Mouse (Mus musculus): ENCODE results near the gene Olfr796. TPM values are rescaled to one million over a fixed set of nuclear protein-coding genes. Genes with fewer than 3 reads are reported as not detected.

The Olfr796 gene
- not detected in 2 replicates for polyA plus RNA-seq (2015; fragmentation: Nextera tagmentation; extraction: Ambion mirVana)

DNA sequence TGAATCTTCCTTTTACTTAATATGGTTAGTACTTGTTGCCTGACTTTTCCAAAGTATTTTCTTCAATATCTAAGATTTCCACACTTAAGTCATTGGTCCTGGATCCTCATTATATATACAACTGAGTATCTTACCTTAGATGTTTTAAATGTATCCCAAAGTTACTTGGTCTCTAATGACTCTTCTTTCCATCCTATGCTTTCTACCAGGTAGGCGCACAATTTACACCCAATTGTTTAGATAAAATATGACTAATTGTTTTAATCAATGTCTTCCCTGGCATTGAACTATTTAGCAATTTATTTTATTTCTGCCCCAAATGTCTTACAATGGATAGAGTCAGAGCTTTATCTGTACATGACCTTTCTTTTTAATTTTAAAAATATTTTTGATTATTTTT, at the start of gene Olfr796:
TSS of gene Olfr796 (minus strand) at position 101 of the 400 bp plus-strand sequence.
- H3K4me2 ChIP-seq (replicated peaks) = no peak within 1 kb of the TSS
- 86% methylated on average over 1 of the region's 1 CpGs for WGBS
- ATAC-seq (ENCODE audit: insufficient number of reproducible peaks, low FRiP score, low TSS enrichment, low read depth) = no peak
- no peaks in the 10 kb centered on the region for H3K27me3 ChIP-seq
- no peaks in the 10 kb centered on the region for H3K9me3 ChIP-seq (replicated peaks)
- H3K27ac ChIP-seq (replicated peaks) = no peak within 1 kb of the TSS
- H3K4me1 ChIP-seq = no peaks in the 10 kb centered on the region
- H3K9ac ChIP-seq = no peak within 1 kb of the TSS
- no peaks in the 10 kb centered on the region for H3K36me3 ChIP-seq
- H3K4me3 ChIP-seq (replicated peaks) = no peak within 1 kb of the TSS

DNA sequence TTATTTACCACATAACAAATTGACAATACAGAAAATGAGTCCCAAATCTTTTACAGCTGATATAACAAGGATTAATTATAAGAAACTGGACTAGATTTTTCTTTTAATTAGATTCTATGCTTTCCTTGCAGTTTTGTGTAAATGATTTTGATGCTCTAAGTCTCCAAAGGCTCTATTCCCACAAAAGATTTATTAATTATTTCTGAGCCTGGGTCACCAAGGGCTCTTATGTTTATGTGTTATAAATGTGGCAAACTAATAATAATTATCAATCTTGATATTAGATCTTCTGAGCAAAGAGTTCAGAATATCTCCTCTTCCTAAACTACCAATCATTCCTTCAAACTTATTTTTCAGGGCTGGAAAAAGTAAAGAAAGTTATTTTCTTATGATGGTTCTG, 45.0 kb upstream of the Olfr796 start, which contains the start of gene Olfr800:
TSS of gene Olfr800 (plus strand) at position 301 of the 400 bp plus-strand sequence.
- ATAC-seq (ENCODE audit: insufficient number of reproducible peaks, low FRiP score, low TSS enrichment, low read depth) = no peak
- Histone ChIP-seq H3K4me1 (no peaks in the 10 kb centered on the region), H3K4me3 (replicated peaks) (no peak within 1 kb of the TSS), H3K27ac (replicated peaks) (no peak within 1 kb of the TSS), H3K9me3 (replicated peaks) (no peaks in the 10 kb centered on the region), H3K27me3 (no peaks in the 10 kb centered on the region), H3K4me2 (replicated peaks) (no peak within 1 kb of the TSS), H3K36me3 (no peaks in the 10 kb centered on the region), H3K9ac (no peak within 1 kb of the TSS)

DNA sequence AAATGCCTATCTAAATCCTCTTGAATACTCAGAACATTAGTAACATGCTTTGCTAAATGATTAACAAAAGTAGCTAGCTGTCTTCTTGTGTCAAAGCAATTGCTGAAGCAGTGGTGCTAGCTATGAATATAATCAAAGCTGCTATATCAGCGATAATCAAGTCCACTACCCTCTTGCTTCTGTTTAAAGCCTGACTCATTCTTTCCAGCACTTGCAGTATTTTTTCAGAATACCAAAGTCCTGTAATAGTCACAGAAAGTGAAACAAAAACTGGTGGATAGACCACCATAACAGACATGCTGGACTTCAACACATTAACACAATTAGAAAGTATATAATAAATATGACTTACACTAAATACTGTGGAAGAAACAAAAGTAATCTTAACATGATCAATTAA, 39.4 kb upstream of the Olfr796 start:
- 82% methylated on average over 1 of the region's 1 CpGs for WGBS
- Histone ChIP-seq H3K4me1 (no peaks in the 10 kb centered on the region), H3K27me3 (no peaks in the 10 kb centered on the region), H3K27ac (replicated peaks) (no peak overlapping the region), H3K36me3 (no peaks in the 10 kb centered on the region), H3K4me3 (replicated peaks) (no peak overlapping the region), H3K9ac (no peak overlapping the region), H3K9me3 (replicated peaks) (no peaks in the 10 kb centered on the region), H3K4me2 (replicated peaks) (no peak overlapping the region)
- ATAC-seq (ENCODE audit: insufficient number of reproducible peaks, low FRiP score, low TSS enrichment, low read depth) = no peak

DNA sequence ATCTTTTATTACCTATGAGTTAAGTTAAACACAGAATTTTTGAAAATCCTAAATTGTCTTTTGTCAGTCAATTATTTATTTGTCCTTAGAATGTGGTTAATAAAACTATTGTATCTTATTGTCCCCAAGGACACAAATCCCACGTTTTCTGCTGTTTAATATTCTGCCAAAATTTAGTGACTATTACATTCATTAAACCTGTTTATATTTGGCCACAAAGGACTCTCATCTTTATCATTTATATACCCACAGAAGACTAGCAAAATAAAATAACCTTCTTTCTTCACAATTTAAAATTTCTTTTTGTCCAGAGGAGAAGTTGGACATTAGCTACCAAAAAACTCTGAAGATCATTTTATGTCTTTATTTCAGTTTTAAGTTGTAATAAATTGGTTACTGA, 24.8 kb upstream of the Olfr796 start, which contains the start of gene Olfr799:
TSS of gene Olfr799 (plus strand) at position 301 of the 400 bp plus-strand sequence.
- H3K9me3 ChIP-seq (replicated peaks) = no peaks in the 10 kb centered on the region
- no peak for ATAC-seq (ENCODE audit: insufficient number of reproducible peaks, low FRiP score, low TSS enrichment, low read depth)
- H3K36me3 ChIP-seq = no peaks in the 10 kb centered on the region
- no peak within 1 kb of the TSS for H3K9ac ChIP-seq
- H3K4me2 ChIP-seq (replicated peaks) = no peak within 1 kb of the TSS
- H3K4me1 ChIP-seq = no peaks in the 10 kb centered on the region
- H3K27me3 ChIP-seq = no peaks in the 10 kb centered on the region
- 16% methylated on average over 1 of the region's 1 CpGs for WGBS
- no peak within 1 kb of the TSS for H3K4me3 ChIP-seq (replicated peaks)
- no peak within 1 kb of the TSS for H3K27ac ChIP-seq (replicated peaks)

DNA sequence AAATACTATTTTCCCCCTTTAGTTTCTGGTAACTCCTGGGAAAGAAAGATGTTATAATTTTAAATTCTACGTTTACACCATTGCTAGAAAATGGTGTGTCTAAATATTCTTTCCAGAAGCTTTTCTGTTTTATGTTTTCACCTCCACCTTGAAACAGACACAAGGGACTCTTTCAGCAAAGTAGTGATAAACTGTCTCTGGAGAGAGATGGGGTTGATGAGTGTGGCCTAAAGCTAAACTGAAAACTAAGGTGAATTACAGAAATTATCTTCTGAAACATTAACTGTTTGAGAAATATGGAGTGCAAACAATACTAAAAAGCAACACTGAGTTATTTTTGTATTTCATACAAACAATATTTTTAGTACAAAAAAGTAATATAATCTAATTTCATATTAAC, 15.5 kb upstream of the Olfr796 start, which contains the start of gene Olfr798:
TSS of gene Olfr798 (minus strand) at position 101 of the 400 bp plus-strand sequence.
- Histone ChIP-seq H3K4me1 (no peaks in the 10 kb centered on the region), H3K27me3 (no peaks in the 10 kb centered on the region), H3K9ac (no peak within 1 kb of the TSS), H3K36me3 (no peaks in the 10 kb centered on the region), H3K4me3 (replicated peaks) (no peak within 1 kb of the TSS), H3K4me2 (replicated peaks) (no peak within 1 kb of the TSS), H3K9me3 (replicated peaks) (no peaks in the 10 kb centered on the region), H3K27ac (replicated peaks) (no peak within 1 kb of the TSS)
- no peak for ATAC-seq (ENCODE audit: insufficient number of reproducible peaks, low FRiP score, low TSS enrichment, low read depth)
- 63% methylated on average over 1 of the region's 1 CpGs for WGBS

- H3K36me3 ChIP-seq = no peaks in the 10 kb centered on the region
- H3K9ac ChIP-seq = no peak overlapping the region
- H3K27ac ChIP-seq (replicated peaks) = no peak overlapping the region
- H3K27me3 ChIP-seq = no peaks in the 10 kb centered on the region
- H3K4me1 ChIP-seq = no peaks in the 10 kb centered on the region
- no peaks in the 10 kb centered on the region for H3K9me3 ChIP-seq (replicated peaks)
- H3K4me3 ChIP-seq (replicated peaks) = no peak overlapping the region
- no peak for ATAC-seq (ENCODE audit: insufficient number of reproducible peaks, low FRiP score, low TSS enrichment, low read depth)
- no peak overlapping the region for H3K4me2 ChIP-seq (replicated peaks)
Measured at GRCm38 (mm10) chr10:129623251-129623650, 10.9 kb upstream of the Olfr796 start.

- no peak overlapping the region for H3K4me3 ChIP-seq (replicated peaks)
- no peak overlapping the region for H3K4me2 ChIP-seq (replicated peaks)
- no peaks in the 10 kb centered on the region for H3K9me3 ChIP-seq (replicated peaks)
- no peak overlapping the region for H3K27ac ChIP-seq (replicated peaks)
- no peaks in the 10 kb centered on the region for H3K27me3 ChIP-seq
- H3K9ac ChIP-seq = no peak overlapping the region
- no peaks in the 10 kb centered on the region for H3K4me1 ChIP-seq
- WGBS = 30% methylated on average over 1 of the region's 1 CpGs
- no peaks in the 10 kb centered on the region for H3K36me3 ChIP-seq
- no peak; the same call in 1 of the 2 replicates for ATAC-seq (ENCODE audit: insufficient number of reproducible peaks, low FRiP score, low TSS enrichment, low read depth)
Measured at GRCm38 (mm10) chr10:129621724-129622123, 9.4 kb upstream of the Olfr796 start.

DNA sequence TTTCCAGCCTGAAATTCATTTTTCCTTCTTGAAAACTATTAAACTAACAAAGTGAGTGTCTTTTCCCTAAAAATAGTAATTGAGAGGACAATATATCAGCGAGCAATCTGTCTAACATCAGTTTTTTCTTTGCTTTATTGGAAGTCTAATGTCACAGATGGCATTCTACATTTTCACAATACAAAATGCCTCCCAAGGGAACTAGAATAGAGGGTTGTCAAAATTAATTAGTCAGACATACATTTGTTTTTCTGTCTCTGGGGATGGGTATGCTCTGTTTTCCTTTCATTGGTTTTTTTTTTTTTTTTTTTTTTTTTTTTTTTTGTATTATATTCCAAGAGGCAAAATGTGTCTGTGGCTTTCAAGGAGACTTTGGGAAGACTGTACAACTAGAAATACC, 35.3 kb downstream of the Olfr796 start:
- Histone ChIP-seq H3K4me3 (replicated peaks) (no peak overlapping the region), H3K4me1 (no peaks in the 10 kb centered on the region), H3K4me2 (replicated peaks) (no peak overlapping the region), H3K27ac (replicated peaks) (no peak overlapping the region), H3K36me3 (no peaks in the 10 kb centered on the region), H3K9me3 (replicated peaks) (no peaks in the 10 kb centered on the region), H3K9ac (no peak overlapping the region), H3K27me3 (no peaks in the 10 kb centered on the region)
- 64% methylated on average over 1 of the region's 1 CpGs for WGBS
- ATAC-seq (ENCODE audit: insufficient number of reproducible peaks, low FRiP score, low TSS enrichment, low read depth) = no peak

DNA sequence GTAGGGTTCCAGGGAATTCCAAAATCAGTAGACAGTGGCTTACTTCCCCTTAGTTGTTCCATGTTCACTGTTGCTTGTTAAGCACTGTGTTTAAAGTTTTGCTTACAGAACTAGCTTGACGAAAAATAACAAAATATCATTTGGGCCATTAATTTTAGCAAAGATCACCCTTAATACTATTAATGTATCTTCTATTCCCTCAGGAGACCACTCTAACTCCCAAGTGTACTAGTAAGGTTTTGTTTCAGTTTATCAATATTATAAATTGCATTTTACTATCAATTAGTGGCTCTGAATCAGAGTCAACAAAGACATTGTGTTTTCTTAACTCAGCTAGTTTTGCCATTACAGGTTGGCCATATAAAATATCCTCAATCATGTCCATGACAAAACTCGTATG, 45.0 kb downstream of the Olfr796 start, which contains the start of gene Olfr794:
TSS of gene Olfr794 (plus strand) at position 301 of the 400 bp plus-strand sequence.
- Histone ChIP-seq H3K27ac (replicated peaks) (no peak within 1 kb of the TSS), H3K27me3 (no peaks in the 10 kb centered on the region), H3K4me2 (replicated peaks) (no peak within 1 kb of the TSS), H3K4me3 (replicated peaks) (no peak within 1 kb of the TSS), H3K4me1 (no peaks in the 10 kb centered on the region), H3K36me3 (no peaks in the 10 kb centered on the region), H3K9ac (no peak within 1 kb of the TSS), H3K9me3 (replicated peaks) (no peaks in the 10 kb centered on the region)
- no peak for ATAC-seq (ENCODE audit: insufficient number of reproducible peaks, low FRiP score, low TSS enrichment, low read depth)
- 74% methylated on average over 2 of the region's 2 CpGs for WGBS

Small RNA genes within 50 kb of the gene (microRNA-seq; reads per million reads assigned to microRNA genes)
- gene Gm23252 (ENCODE audit: borderline number of aligned reads) = not detected

Other genes starting within 250 kb of the Olfr796 start
- gene Olfr784, start 228.5 kb downstream of the Olfr796 start, polyA plus RNA-seq (2015; fragmentation: Nextera tagmentation; extraction: Ambion mirVana) = 0.07 TPM in 1 of 2 replicates, not detected in the other
- not detected in 2 replicates for gene Olfr785, start 207.1 kb downstream of the Olfr796 start, polyA plus RNA-seq (2015; fragmentation: Nextera tagmentation; extraction: Ambion mirVana)
- gene Olfr786, start 185.3 kb downstream of the Olfr796 start, polyA plus RNA-seq (2015; fragmentation: Nextera tagmentation; extraction: Ambion mirVana) = 0.17 TPM in 1 of 2 replicates, not detected in the other
- not detected in 2 replicates for gene Olfr787, start 150.7 kb downstream of the Olfr796 start, polyA plus RNA-seq (2015; fragmentation: Nextera tagmentation; extraction: Ambion mirVana)
- gene Olfr788, start 141.6 kb downstream of the Olfr796 start, polyA plus RNA-seq (2015; fragmentation: Nextera tagmentation; extraction: Ambion mirVana) = not detected in 2 replicates
- 0.05 TPM in 1 of 2 replicates, not detected in the other for gene Olfr789, start 127.8 kb downstream of the Olfr796 start, polyA plus RNA-seq (2015; fragmentation: Nextera tagmentation; extraction: Ambion mirVana)
- not detected in 2 replicates for gene Olfr790, start 114.1 kb downstream of the Olfr796 start, polyA plus RNA-seq (2015; fragmentation: Nextera tagmentation; extraction: Ambion mirVana)
- 0.07 and 0.21 TPM in 2 replicates for gene Olfr791, start 90.8 kb downstream of the Olfr796 start, polyA plus RNA-seq (2015; fragmentation: Nextera tagmentation; extraction: Ambion mirVana)
- gene Olfr792, start 73.4 kb downstream of the Olfr796 start, polyA plus RNA-seq (2015; fragmentation: Nextera tagmentation; extraction: Ambion mirVana) = 0.24 TPM in 1 of 2 replicates, not detected in the other
- not detected in 2 replicates for gene Olfr794, start 44.9 kb downstream of the Olfr796 start, polyA plus RNA-seq (2015; fragmentation: Nextera tagmentation; extraction: Ambion mirVana)
- 0.04 and 0.12 TPM in 2 replicates for gene Olfr798, start 15.4 kb upstream of the Olfr796 start, polyA plus RNA-seq (2015; fragmentation: Nextera tagmentation; extraction: Ambion mirVana)
- not detected in 2 replicates for gene Olfr799, start 24.9 kb upstream of the Olfr796 start, polyA plus RNA-seq (2015; fragmentation: Nextera tagmentation; extraction: Ambion mirVana)
- not detected in 2 replicates for gene Olfr800, start 45.1 kb upstream of the Olfr796 start, polyA plus RNA-seq (2015; fragmentation: Nextera tagmentation; extraction: Ambion mirVana)
- gene Olfr801, start 61.3 kb upstream of the Olfr796 start, polyA plus RNA-seq (2015; fragmentation: Nextera tagmentation; extraction: Ambion mirVana) = not detected in 2 replicates
- 0.03 and 0.07 TPM in 2 replicates for gene Olfr802, start 75.6 kb upstream of the Olfr796 start, polyA plus RNA-seq (2015; fragmentation: Nextera tagmentation; extraction: Ambion mirVana)
- gene Olfr803, start 81.7 kb upstream of the Olfr796 start, polyA plus RNA-seq (2015; fragmentation: Nextera tagmentation; extraction: Ambion mirVana) = not detected in 2 replicates
- not detected in 2 replicates for gene Olfr804, start 90.6 kb upstream of the Olfr796 start, polyA plus RNA-seq (2015; fragmentation: Nextera tagmentation; extraction: Ambion mirVana)
- gene Olfr805, start 116.8 kb upstream of the Olfr796 start, polyA plus RNA-seq (2015; fragmentation: Nextera tagmentation; extraction: Ambion mirVana) = 0.05 TPM in 1 of 2 replicates, not detected in the other
- gene Olfr806, start 129.4 kb upstream of the Olfr796 start, polyA plus RNA-seq (2015; fragmentation: Nextera tagmentation; extraction: Ambion mirVana) = not detected in 2 replicates
- 0.17 TPM in 1 of 2 replicates, not detected in the other for gene Olfr807, start 145.2 kb upstream of the Olfr796 start, polyA plus RNA-seq (2015; fragmentation: Nextera tagmentation; extraction: Ambion mirVana)
- not detected in 2 replicates for gene Olfr808, start 152.9 kb upstream of the Olfr796 start, polyA plus RNA-seq (2015; fragmentation: Nextera tagmentation; extraction: Ambion mirVana)
- gene Olfr809, start 162.1 kb upstream of the Olfr796 start, polyA plus RNA-seq (2015; fragmentation: Nextera tagmentation; extraction: Ambion mirVana) = 0.17 TPM in 1 of 2 replicates, not detected in the other
- 0.26 and 0.44 TPM in 2 replicates for gene Olfr810, start 182.3 kb upstream of the Olfr796 start, polyA plus RNA-seq (2015; fragmentation: Nextera tagmentation; extraction: Ambion mirVana)
- not detected in 2 replicates for gene Olfr811, start 191.8 kb upstream of the Olfr796 start, polyA plus RNA-seq (2015; fragmentation: Nextera tagmentation; extraction: Ambion mirVana)
- gene Olfr812, start 233.5 kb upstream of the Olfr796 start, polyA plus RNA-seq (2015; fragmentation: Nextera tagmentation; extraction: Ambion mirVana) = 0.13 and 0.41 TPM in 2 replicates
- gene Olfr813, start 242.8 kb upstream of the Olfr796 start, polyA plus RNA-seq (2015; fragmentation: Nextera tagmentation; extraction: Ambion mirVana) = 0.20 and 0.33 TPM in 2 replicates

Data from embryonic facial prominence, embryonic 15.5 days (tissue).